Mouse (Mus musculus) megakaryocyte-erythroid progenitor cell, adult 5-6 weeks (primary cell): ENCODE data around the gene Recql5. TPM values are rescaled to one million over a fixed set of nuclear protein-coding genes. Genes with fewer than 3 reads are reported as not detected.

Experiments
- ATAC-seq: replicated peaks from 2 replicates; pipeline ENCODE4 v1.8.0; 2016; ENCODE audit warnings: mild to moderate bottlenecking, inconsistent platforms; ENCODE audit not compliant: severe bottlenecking, poor library complexity, low FRiP score, low TSS enrichment
- total RNA-seq, 2 experiments: library from RNA; stranded (forward) in 1 of 2; stranded (reverse) in 1 of 2; fragments of 200-1000, 215-1000 nt in 1 of 2; fragments of >200 nt in 1 of 2; fragmentation: Nextera tagmentation in 1 of 2; gene quantifications; 2 replicates each; pipeline ENCODE4 v1.2.3; 2014 to 2017

Recql5 gene
- total RNA-seq, 2 experiments from 2014 or later = 17.0 to 19.7 TPM

- ATAC-seq = peak; percentile 51
These were observed 29.7 kb downstream of the Recql5 start for GRCm38 (mm10) chr11:115903384-115904230.

- ATAC-seq = no peak
These were observed 30.4 kb downstream of the Recql5 start for GRCm38 (mm10) chr11:115902831-115903230.

GRCm38 (mm10) chr11:115902177-115902576 lies 31.1 kb downstream of the Recql5 start:
- no peak for ATAC-seq

- peak; percentile 55 for ATAC-seq
These were observed 31.7 kb downstream of the Recql5 start for GRCm38 (mm10) chr11:115901338-115902161.

DNA sequence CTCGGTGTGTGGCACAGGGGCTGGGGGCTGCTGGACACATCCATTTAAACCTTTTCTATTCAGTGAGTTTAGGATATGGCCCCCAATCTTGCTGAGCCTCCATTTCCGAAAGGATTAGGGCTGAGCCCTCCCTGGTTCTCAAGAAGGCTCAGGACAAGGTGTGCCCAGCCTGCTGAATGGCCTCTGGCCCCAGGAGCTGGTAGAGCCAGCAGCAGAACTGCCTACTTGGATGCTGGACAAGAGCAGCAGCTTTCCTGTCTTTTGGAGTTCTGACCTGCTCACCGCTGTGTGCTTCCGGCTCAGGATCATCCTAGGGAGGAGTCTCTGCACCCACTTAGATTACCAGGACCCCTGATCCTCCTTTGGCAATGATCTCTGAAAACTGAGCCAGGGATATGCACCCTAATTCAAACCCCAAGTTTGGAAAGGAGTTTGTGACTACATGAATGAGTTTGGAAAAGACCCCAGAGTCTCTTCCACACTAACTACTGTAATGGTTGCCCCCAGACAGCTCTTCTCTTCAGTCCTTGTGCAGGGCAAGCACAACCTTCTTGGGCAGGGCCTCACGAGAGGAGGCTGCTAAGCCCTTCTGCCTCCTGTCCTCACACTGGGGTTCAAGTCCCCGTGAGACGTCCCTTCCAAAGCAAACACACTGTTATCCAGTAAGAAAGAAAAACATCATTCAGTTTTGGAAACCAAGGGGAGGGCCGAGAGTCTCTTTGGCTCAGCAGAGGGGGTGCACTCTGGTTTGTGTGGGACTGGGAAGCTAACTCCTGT lies 32.5 kb downstream of the Recql5 start:
- no peak for ATAC-seq

GRCm38 (mm10) chr11:115899486-115900266 lies 33.6 kb downstream of the Recql5 start, which contains the start of gene Smim5:
Gene Smim5, plus strand, starts transcription at chr11:115899966.
- ATAC-seq = peak; percentile 45

- peak; percentile 6; the same call in 1 of the 2 replicates for ATAC-seq
These were observed 34.4 kb downstream of the Recql5 start for GRCm38 (mm10) chr11:115898886-115899285.

GRCm38 (mm10) chr11:115898446-115898845 lies 34.8 kb downstream of the Recql5 start:
- ATAC-seq = no peak

DNA sequence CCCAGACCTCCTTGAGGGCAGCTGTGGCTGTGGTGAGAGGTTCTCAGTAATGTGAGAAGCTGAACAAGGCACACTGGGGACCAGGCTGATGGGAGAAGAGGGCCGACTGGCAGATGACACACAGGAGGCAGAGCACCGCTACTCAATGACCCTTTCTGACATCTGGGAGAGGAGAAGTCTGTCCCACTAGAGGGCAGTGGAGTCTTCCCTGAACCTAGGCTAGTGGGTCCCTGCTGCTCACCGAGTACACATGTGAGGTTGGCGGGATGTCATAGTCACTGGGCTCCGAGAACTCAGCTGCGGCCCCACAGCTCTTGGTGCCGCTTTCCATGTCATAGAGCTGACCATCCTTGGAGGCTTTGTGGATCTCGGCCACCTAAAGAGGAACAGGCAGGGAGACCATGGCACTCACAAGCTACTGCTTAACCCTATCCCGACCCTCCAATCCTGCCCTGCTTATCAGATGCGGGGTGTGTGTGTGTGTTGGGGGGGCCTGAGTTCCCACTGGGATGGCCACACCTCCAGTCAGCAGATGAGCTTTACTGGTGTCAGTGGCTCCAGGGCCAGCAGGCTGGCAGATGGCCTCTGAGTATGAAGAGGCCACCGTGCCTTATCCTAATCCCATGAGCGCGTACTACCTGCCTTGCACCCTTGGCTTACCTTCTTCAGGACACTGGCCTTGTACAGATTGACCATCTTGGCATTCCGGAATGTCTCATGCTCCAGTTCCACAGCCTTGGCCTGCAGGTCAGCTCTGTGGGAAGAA lies 38.3 kb downstream of the Recql5 start:
- ATAC-seq = peak; percentile 51

DNA sequence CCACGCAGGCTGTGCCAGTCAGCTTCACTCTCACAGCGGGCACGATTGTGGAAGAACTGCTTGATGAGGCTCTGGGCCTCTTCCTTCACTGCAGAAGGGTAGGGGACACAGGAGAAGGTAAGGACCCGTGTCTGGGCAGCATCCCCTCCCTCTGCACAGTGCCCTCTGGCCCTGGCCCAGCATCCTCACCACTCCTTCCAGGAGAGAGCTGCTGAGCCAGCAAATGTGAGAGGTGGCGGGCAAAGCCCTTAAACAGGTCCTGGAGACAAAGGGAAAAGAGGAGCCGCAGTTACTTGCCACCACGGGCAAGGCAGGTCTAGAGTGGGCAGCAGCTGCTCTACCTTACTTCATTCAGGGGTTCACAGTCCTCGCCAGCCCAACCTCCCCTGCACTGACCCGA lies 40.2 kb downstream of the Recql5 start:
- no peak for ATAC-seq

DNA sequence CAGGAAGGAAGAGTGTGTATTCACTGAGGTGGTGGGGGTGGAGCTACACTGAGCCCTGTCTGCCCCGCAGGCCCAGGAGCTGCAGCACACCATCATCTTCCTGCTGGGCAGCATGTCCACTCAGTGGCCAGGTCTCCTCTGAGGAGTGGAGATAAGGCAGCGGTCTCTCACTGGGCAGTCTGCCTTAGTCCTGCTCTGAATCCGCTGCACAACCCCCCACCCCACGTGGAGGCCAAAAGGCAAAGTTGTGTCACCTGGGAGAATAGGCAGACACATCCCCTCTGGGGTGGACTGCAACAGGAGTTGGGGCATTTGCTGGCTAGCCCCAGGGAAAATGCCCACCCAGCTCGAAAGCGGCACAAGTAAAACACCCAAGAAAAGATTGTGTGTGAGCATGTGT lies 41.1 kb downstream of the Recql5 start:
- no peak for ATAC-seq

- no peak for ATAC-seq
These were observed 44.1 kb downstream of the Recql5 start for GRCm38 (mm10) chr11:115889159-115889558.

DNA sequence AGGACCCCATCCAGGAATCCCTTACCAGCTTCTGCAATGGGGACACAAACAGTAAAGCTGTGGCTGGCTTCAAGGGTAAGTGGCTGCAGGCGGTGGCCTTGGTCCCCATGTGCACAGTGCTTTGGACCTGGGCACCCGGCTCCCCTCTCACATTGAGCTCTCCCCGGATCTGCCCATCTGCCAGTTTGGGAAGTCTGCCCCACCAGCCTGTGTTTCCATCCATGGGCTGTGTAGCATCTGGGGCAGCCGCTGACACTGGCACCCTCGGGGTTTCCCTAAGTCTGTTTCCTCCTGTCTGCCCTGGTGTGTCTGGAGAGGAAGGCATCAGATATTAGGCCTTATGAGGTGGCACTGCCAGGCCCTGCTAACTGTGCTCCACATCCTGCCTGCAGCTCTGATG lies 45.3 kb downstream of the Recql5 start:
- no peak for ATAC-seq

DNA sequence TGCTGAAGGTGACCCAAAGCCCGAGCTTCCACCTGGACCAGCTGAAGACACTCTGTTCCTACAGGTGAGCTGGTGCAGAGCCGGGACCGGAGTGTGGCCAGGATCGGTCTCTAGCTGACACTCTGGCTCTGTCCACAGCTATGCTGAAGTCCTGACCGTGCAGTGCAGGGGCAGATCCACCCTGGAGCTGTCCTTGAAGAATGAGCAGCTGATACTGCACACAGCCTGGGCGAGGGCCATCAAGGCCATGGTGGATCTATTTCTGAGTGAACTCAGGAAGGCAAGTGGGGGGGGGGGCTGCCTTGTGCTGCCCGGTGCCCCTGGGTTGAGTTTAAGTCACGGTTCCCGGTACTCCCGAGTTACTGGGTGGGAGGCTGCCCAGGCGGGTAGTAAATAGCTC lies 46.8 kb downstream of the Recql5 start:
- ATAC-seq = no peak

GRCm38 (mm10) chr11:115885281-115885680 lies 48.0 kb downstream of the Recql5 start:
- ATAC-seq = no peak

- no peak for ATAC-seq
These were observed 48.9 kb downstream of the Recql5 start for GRCm38 (mm10) chr11:115884361-115884760.

GRCm38 (mm10) chr11:115883251-115883650 lies 50.0 kb downstream of the Recql5 start:
- no peak for ATAC-seq

DNA sequence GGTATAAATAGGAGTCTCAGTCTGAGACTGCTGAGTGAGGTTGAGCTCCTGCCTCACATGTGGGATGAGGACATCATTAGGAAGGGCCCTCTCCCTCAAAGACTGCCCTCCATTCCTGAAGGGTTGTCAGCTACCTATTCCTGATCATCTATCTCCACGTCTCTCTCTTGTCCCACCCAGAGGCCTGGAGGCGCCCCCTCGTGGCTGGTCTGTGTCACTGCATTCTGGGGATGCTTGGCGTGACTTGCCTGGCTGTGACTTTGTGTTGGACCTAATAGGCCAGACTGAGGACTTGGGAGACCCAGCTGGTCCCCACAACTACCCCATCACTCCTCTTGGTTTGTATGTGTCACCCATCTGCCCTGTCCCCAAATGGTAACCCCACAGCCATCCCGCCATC lies 52.3 kb downstream of the Recql5 start:
- peak; percentile 44; the same call in 1 of the 2 replicates for ATAC-seq
